Mouse (Mus musculus) Patski (cell line): Measurements from ENCODE around the gene Dyrk1a. TPM values are rescaled to one million over a fixed set of nuclear protein-coding genes. Genes with fewer than 3 reads are reported as not detected.

Source experiments
- ATAC-seq: fragments of 100-300 bp; one replicate; pipeline ENCODE4 v1.8.0; 2021
- CTCF ChIA-PET: fragments of 350-600 bp; sonication (Branson Sonifier 250); formaldehyde crosslinking; loops from one replicate; lab custom pipeline; 2022; ENCODE audit warnings: inconsistent platforms; lab: Charles Lee
- POLR2A ChIA-PET: fragments of 350-600 bp; sonication (Branson Sonifier 250); formaldehyde crosslinking; loops from one replicate; lab custom pipeline; 2022; ENCODE audit warnings: antibody characterized with exemption, inconsistent platforms; lab: Charles Lee
- DNase-seq: peaks from one replicate; pipeline ENCODE4 v3.0.0-alpha.2; 2011; ENCODE audit warnings: low read depth, low spot score
- H3K27me3 ChIP-seq: fragments of 371-371 bp; one replicate; pipeline ENCODE4 v1.5.1; 2021
- CTCF ChIP-seq: fragments of 100-300 bp; IDR thresholded peaks from one replicate; pipeline ENCODE4 v1.5.1; 2021
- in situ Hi-C: fragments of 300-500 bp; cut with MboI; formaldehyde crosslinking; loops from 3 replicates; pipeline ENCODE4 v1.11.1; 2018; ENCODE audit warnings: low pct_unique_long_range_greater_than_20kb, mixed read lengths
- polyA plus RNA-seq: library from polyadenylated mRNA; unstranded; gene quantifications from one replicate; pipeline ENCODE4 v1.2.3, GENCODE M21; 2021

Gene Dyrk1a
- polyA plus RNA-seq, 1 experiment from 2014 or later = 27.3 TPM

DNA sequence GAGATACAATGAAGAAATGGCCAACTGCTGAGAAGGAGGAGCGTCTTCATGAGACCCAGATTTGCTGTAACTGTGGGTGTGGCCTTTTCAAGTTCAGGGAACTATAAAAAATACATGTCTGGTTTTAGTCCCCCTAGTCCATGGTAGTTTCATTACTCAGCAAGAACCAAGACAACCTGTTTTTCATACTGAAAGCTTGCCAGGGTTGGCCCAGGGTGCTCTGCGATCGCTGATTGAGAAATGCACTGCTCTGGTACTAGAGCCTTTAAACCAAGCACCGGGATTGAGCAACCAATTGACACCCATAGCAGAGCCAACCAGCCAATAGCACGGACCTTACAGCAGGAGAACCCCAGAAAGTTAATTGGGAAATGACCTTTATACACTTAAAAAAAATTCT, 13.6 kb upstream of the Dyrk1a start:
- ChIA-PET CTCF (no interaction called here), POLR2A (interaction anchor here (1.2 kb wide), 1 partner anchor 27 kb away, joined by 3 read pairs; no protein-coding TSS in a partner anchor)
- ATAC-seq = no peak
- no peak for DNase-seq
- H3K27me3 ChIP-seq = no peaks in the 10 kb centered on the region
- in situ Hi-C loops = no loop called here
- no peak for TF ChIP-seq CTCF

- H3K27me3 ChIP-seq = no peaks in the 10 kb centered on the region
- ATAC-seq (no peak), DNase-seq (no peak)
- ChIA-PET CTCF (no interaction called here), POLR2A (no interaction called here)
- no peak for TF ChIP-seq CTCF
- in situ Hi-C loops = no loop called here
Measured at GRCm38 (mm10) chr16:94559282-94559681, 10.5 kb upstream of the Dyrk1a start.

DNA sequence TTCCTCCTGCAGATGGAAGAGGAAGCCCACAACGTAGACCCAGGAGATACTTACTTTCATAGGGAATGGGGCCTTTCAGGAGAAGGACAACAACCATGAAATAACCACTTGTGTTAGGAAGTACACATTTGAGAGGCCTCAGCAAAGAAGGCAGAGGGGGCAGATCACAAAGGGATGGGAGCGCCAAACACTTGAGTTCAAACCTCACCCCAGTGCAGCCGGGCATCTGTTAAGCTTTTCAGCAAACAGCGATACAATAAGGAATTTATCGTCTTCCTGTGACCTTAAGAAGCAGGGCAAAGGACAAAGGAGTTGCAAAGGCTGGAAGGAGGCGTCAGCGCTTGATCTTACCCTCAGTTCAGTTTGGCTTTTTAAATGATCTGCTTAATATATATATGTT, 10.0 kb upstream of the Dyrk1a start:
- no peak for TF ChIP-seq CTCF
- in situ Hi-C loops = loop anchor here (5.0 kb wide), 1 partner anchor 32 kb away; the partner anchor contains the start of gene Vps26c
- no peak for ATAC-seq
- CTCF ChIA-PET = no interaction called here
- DNase-seq = no peak
- POLR2A ChIA-PET = interaction anchor here (0.7 kb wide), 1 partner anchor 9 kb away, joined by 3 read pairs; no protein-coding TSS in a partner anchor
- H3K27me3 ChIP-seq = no peaks in the 10 kb centered on the region

- TF ChIP-seq CTCF = no peak
- POLR2A ChIA-PET = no interaction called here
- ATAC-seq (no peak), DNase-seq (no peak)
- in situ Hi-C loops = loop anchor here (5.0 kb wide), 1 partner anchor 33 kb away; the partner anchor contains the start of gene Vps26c
- H3K27me3 ChIP-seq = no peaks in the 10 kb centered on the region
- CTCF ChIA-PET = interaction anchor here (0.8 to 1.3 kb wide), 2 partner anchors 28 to 57 kb away, joined by 3 read pairs; no protein-coding TSS in a partner anchor
Measured at GRCm38 (mm10) chr16:94560618-94561017, 9.2 kb upstream of the Dyrk1a start.

GRCm38 (mm10) chr16:94566124-94566523, 3.7 kb upstream of the Dyrk1a start:
- in situ Hi-C loops = no loop called here
- DNase-seq (no peak), ATAC-seq (no peak)
- H3K27me3 ChIP-seq = no peaks in the 10 kb centered on the region
- POLR2A ChIA-PET = no interaction called here
- CTCF ChIA-PET = interaction anchor here (1.5 kb wide), 1 partner anchor 11 kb away, joined by 4 read pairs; no protein-coding TSS in a partner anchor
- TF ChIP-seq CTCF = no peak

GRCm38 (mm10) chr16:94566834-94567585, 2.8 kb upstream of the Dyrk1a start:
- TF ChIP-seq CTCF = no peak
- DNase-seq (no peak), ATAC-seq (no peak)
- in situ Hi-C loops = no loop called here
- ChIA-PET CTCF (interaction anchor here (1.5 to 2.1 kb wide), 3 partner anchors 12 to 55 kb away, joined by 4 to 5 read pairs (median 4); partner anchors contain the start of gene Vps26c), POLR2A (no interaction called here)
- H3K27me3 ChIP-seq = no peaks in the 10 kb centered on the region

- TF ChIP-seq CTCF = no peak
- in situ Hi-C loops = no loop called here
- ATAC-seq (no peak), DNase-seq (no peak)
- POLR2A ChIA-PET = interaction anchor here (0.7 kb wide), 1 partner anchor 12 kb away, joined by 3 read pairs; no protein-coding TSS in a partner anchor
- no peaks in the 10 kb centered on the region for H3K27me3 ChIP-seq
- CTCF ChIA-PET = interaction anchor here (1.2 to 2.1 kb wide), 3 partner anchors 41 to 56 kb away, joined by 3 to 5 read pairs (median 4); partner anchors contain the start of gene Vps26c
Measured at GRCm38 (mm10) chr16:94567751-94568150, 2.1 kb upstream of the Dyrk1a start.

DNA sequence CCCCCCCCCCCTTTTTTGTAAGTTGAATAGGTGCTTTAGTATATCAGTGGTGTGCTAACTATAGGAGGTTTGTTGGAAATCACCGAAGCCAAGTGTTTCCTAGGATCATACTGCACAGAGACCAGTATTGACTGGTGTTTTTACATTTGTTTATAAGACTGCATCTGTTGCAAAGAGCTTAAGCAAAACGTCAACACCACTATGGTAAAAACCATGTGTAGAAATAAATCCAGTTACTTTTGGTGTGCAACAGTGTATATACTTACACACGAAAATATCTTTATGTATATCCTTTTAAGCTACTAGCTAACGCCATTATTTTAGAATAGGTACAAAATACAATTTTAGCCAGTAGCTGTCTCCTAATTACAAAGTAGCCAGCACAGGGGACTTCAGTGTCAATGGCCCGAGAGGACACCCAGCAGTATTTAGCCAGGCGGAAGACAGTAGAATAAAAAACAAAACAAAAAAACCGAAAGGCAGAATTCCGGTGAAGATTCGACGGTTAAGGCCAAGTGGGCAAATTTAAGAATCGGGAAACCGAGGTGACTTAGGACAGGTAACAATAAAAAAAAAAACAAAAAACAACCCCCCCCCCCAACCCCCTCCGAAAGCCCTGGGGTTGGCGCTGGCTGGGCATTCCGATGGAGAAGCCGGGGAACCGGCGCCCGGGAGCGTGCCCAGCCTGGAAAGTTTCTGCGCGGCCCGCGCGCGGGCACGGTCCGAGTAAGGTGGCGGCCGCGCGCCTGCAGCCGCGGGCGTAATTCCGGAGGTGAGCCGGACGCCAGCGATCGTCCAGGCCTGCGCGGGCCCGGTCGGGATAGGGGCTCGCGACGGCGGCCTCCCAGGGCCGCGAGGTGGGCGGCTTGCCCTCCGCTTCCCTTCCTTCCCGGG, 1.2 kb upstream of the Dyrk1a start:
- DNase-seq (no peak), ATAC-seq (peak; percentile 52)
- ChIA-PET POLR2A (interaction anchor here (0.6 to 1.2 kb wide), 5 partner anchors 9 to 44 kb away, joined by 3 to 4 read pairs (median 3); no protein-coding TSS in a partner anchor), CTCF (interaction anchor here (1.2 to 2.1 kb wide), 3 partner anchors 42 to 57 kb away, joined by 3 to 5 read pairs (median 4); partner anchors contain the start of gene Vps26c)
- no peaks in the 10 kb centered on the region for H3K27me3 ChIP-seq
- in situ Hi-C loops = no loop called here
- no peak for TF ChIP-seq CTCF

- DNase-seq (no peak), ATAC-seq (peak; percentile 8)
- ChIA-PET POLR2A (no interaction called here), CTCF (no interaction called here)
- H3K27me3 ChIP-seq = no peaks in the 10 kb centered on the region
- in situ Hi-C loops = no loop called here
- no peak for TF ChIP-seq CTCF
Measured at GRCm38 (mm10) chr16:94570361-94571041, 691 bp downstream of the Dyrk1a start.
